1 mouse cellular context compared by ENCODE assay signal in the genomic region with DNA sequence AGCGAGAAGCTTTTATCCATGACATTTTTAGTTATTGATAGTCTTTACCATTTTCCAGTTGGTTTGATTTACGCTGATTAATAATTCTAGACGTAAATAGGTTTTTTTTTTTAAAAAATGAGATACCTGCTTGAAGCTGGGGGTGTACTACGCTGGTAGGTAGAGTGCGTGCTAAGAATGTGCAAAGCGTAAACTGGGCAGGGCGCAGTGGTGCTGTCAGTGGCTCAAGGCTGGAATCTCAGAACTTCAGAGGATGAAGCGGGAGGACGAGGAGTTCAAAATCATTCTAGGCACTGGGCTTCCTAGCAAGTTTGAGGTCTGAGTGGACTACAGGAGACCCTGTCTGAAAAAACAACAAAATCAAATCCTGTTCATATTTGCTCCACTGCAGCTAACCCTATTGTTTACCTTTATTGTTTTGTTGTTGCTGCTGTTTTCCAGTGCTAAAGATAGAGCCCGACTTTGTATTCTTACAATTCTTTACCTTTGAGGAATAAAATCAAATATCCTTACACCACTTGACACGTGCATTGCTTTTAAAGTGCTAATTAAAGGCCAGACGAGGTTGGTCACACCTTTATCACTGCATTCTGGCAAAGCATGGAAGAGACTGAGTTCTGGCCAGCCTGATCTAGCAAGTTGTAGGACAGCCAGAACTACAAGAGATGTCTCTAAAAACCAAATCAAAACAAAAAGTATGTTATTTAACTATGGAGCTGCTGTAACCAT.
TF ChIP-seq lines count a peak whose summit lies in the region.

No protein-coding gene starts in this region.

TF ChIP-seq in C2C12, 6 proteins besides CTCF, POLR2A, EP300 and RAD21:
- no peak for TF ChIP-seq USF1 (IDR thresholded peaks at IDR 0.05; ENCODE audit: low read depth)
- TF ChIP-seq MYOG (IDR thresholded peaks at IDR 0.05; ENCODE audit: control insufficient read depth, extremely low read depth, insufficient read length) = no peak
- TF ChIP-seq CEBPB (IDR thresholded peaks at IDR 0.05; ENCODE audit: low read depth) = no peak
- no peak for TF ChIP-seq MYOD1 (IDR thresholded peaks at IDR 0.05; ENCODE audit: control insufficient read depth, insufficient read length, low read depth)
